Mouse (Mus musculus): ENCODE results near the gene Npdc1.
A peak's percentile ranks its signal among the peaks of the same experiment; 100 is the strongest.

Npdc1 gene

DNA sequence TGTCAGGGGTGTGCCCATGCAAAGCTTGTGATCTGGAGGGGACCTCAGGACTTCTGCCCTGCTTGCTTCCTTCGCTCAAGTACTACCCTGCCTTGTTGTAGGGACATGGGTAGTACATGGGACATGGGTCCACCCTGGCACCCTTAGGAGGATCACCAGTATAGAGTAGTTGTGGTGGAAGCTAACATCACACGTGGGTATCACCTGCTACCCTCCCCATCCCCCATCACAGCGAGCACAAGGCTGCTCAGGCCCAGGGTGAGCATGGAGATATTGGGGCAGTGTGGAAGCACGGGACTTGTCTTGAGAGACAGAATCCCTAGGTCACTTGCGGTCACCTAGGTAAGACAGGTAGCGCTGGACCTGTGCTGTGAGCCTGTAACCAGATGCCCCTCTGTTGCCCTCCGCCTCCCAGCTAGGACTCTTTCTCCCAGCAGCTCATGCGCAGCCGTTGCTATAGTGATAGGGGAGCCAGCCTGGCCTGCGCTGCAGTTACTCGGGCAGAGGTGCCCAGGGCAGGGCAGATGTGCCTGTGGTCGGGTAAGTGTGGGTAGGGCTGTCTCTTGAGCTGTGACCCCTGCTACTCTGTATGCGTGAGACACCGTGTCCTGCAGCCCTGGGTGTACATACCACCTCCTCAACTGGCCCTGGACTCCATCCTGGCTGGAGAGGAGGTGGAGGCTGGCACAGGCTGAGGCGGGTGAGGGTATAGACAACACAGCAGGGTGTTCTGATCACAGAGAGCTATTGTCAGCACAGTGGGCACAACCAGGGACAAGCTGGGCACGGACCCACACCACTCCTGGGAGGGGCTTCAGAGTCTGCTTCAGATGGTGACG, 31.5 kb downstream of the Npdc1 start:
- DNase-seq (ENCODE audit: low spot score), result peak; percentile 41

DNA sequence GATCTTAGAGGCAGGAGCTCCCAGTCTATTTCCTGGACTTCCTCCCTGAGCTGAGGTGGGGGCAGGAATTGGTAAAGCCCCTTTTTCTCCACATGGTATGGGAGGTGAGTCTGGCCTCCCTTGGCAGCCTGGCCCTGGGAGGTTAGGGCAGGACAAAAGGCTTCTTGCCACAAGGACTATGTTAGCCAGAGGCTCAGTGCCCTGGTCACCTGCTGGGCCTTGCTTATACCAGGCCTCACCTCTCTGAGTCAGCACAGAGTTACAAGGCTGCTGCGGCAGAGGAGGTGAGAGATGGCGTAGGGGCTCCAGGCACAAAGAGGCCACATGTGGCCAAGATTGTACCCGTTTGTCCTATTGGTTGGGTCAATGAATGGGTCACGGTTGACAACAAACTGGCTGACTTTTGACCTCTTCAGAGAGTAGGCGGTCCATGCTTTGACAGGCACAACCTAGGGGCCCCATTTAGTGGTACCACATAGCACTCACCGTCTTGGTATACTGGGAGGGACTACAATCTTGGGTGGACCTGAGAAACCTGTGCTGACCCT, 32.2 kb downstream of the Npdc1 start:
- no peak for DNase-seq (ENCODE audit: low spot score)

DNA sequence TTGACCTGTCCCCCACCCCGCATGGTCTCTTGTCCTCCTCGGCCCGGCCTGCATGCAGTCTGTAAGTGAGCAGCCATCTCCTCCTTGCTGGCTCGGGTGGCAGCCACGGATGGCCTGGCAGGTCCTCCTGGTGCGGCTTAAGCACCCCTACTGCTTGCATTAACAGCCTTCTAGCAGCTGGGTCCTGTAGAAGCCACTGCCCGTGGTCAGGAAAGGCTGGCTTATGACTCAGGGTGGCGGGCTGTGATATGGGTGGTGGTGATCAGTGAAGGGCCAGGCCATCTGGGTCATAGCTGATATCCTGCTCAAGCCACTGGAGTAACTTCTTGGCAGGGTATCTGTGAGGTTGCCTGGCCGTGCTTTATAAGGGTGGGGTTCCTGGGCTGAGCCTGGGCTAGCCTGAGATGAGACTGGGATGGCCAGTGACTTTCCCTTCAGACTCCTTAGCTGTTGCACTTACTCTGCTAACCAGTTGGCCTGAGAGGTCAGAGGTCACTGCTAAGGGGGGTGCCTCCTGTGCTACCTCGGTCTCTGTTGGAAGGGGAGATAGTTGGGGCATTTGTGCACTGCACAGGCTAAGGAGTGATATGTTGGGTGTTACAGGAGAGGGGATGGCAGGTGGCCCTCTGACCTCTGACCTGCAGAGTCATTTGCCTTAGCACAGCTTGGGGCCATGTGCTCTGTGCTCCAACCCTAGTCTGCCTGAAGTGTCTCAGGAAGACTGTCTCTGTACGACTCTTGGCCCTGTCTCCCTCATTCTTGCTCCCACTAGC, 33.4 kb downstream of the Npdc1 start:
- no peak for DNase-seq (ENCODE audit: low spot score)

DNA sequence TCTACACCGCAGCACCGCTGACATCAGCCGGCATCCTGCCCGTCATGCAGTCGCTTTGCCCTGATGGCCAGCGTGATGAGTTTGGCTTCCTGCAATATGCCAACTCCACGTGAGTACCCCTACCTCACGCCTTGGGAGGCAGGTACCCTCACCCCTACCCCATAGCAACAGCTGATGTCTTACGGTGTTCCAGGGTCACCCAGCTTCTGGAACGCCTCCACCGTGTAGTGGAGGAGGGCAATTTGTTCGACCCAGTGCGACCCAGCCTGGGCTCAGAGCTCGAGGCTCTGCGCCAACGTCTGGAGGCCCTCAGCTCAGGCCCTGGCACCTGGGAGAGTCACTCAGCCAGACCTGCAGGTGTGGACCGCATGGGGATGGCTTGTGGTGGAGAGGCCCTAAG, 34.0 kb downstream of the Npdc1 start:
- DNase-seq (ENCODE audit: low spot score), result no peak

DNA sequence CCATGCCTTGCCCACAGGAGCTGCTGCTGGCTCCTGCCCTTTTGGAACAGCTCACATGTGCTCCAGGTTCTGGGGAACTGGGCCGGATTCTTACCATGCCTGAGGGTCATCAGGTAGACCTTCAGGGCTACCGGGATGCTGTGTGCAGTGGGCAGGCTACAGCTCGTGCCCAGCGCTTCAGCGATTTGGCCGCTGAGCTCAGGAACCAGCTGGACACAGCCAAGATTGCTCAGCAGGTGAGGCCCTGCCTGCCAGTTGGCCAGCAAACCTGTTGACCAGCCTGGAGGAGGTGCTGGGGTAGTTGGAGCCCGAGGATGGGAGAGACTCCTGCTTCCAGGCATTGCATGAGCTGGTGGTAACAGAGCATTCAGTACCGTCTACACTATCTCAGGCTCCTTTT, 35.1 kb downstream of the Npdc1 start:
- DNase-seq (ENCODE audit: low spot score), result no peak

DNA sequence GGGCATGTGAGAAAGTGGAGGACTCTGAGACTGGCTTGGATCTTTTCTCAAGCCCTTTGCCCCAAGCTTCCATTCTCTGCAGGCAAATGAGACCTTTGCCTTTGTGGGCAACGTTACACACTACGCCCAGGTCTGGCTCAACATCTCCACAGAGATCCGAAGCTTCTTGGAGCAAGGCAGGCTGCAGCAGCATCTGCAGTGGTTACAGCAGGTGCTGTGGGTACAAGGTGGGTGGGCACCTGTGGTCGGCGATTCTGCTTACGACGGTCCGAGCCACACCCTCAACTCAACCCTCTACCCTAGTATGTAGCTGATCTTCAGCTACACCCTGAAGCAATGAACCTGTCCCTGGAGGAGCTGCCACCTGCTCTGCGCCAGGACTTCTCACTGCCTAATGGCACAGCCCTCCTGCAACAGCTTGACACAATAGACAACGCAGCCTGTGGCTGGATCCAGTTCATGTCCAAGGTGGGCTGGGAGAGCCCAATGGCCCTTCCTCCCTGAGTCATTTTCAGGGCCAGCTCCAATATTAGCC, 37.2 kb downstream of the Npdc1 start:
- DNase-seq (ENCODE audit: low spot score), result no peak

DNA sequence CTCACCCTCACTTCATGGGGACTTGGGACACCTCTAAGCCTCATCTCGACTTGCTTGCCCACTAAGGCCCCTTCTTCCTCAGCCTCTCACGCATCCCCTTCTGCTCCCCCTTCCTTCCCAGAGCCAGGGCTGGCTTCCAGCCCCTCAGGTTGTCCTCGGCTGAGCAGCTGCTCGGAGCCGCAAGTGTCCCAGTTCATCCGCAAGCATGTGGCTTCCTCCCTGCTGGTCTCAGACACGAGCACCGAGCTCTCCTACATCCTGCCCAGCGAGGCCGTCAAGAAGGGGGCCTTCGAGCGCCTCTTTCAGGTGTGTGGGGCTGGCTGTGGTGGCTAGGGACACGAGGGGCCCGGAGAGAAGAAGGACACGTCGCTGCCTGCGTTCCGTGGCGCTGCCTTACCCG, 41.9 kb downstream of the Npdc1 start:
- DNase-seq (ENCODE audit: low spot score), result no peak

DNA sequence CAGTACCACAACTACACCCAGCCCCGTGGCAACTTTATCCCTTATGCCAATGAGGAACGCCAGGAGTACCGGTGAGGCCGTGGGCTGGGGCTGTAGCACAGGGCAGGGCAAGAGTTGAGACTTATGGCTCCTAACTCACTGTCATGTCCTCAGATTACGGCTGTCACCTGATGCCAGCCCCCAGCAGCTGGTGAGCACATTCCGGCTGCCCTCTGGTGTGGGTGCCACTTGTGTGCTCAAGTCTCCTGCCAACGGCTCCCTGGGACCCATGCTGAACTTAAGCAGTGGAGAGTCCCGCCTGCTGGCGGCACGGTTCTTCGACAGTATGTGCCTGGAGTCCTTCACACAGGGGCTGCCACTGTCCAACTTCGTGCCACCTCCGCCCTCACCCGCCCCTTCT, 43.5 kb downstream of the Npdc1 start:
- no peak for DNase-seq (ENCODE audit: low spot score)

DNA sequence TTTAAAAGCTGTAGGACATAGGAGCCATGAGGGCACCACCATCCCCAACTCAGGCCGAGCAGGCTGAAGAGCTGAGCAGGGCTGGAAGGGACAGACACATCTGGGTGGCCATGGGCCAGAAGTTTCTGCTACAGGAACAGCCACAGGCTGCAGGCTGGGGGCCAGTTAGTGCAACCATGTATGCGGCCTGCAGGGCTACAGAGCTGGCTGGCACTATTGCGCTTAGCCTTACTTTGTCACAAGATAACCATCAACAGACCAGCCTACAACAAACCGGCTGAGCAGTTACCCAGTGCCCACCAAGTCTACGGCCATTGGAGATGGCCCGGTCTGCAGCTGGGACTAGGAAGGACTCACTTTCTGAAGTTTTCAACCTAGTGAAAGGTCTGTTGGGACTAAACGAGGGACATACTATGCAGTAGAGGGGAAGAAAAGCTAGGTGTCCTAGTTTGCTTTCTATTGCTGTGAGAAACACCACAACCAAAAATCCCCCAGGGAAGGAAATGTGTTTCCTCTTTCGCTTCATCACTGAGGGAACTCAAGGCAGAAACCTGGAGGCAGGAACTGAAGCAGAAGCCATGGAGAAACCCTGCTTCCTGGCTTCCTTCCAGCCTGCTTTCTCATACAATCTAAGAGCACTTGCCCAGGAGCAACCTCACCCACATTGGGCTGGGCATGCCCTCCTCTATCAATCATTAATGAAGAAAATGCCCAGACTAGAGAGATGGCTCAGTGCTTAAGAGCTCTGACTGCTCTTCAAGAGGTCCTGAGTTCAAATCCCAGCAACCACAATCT, 51.9 kb downstream of the Npdc1 start:
- no peak for DNase-seq (ENCODE audit: low spot score)

DNA sequence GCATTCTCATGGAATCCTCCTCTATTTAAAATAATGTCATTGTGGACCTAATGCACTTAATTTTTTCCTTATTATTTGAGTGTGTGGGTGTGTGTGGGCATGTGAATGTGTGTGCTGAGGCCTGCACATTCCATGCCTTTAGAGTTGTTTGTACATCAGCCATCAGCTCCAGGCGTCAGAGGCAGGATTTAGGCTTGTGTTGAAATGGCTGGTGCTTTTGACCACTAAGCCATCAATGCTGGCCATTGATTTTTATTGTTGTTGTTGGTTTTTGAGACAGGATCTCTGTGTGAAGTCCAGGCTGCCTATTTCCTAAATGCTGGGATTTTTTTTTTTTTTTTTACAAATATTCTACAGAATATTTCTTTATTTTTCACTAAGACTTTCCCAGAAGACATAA, 53.8 kb downstream of the Npdc1 start:
- DNase-seq (ENCODE audit: low spot score), result no peak

DNA sequence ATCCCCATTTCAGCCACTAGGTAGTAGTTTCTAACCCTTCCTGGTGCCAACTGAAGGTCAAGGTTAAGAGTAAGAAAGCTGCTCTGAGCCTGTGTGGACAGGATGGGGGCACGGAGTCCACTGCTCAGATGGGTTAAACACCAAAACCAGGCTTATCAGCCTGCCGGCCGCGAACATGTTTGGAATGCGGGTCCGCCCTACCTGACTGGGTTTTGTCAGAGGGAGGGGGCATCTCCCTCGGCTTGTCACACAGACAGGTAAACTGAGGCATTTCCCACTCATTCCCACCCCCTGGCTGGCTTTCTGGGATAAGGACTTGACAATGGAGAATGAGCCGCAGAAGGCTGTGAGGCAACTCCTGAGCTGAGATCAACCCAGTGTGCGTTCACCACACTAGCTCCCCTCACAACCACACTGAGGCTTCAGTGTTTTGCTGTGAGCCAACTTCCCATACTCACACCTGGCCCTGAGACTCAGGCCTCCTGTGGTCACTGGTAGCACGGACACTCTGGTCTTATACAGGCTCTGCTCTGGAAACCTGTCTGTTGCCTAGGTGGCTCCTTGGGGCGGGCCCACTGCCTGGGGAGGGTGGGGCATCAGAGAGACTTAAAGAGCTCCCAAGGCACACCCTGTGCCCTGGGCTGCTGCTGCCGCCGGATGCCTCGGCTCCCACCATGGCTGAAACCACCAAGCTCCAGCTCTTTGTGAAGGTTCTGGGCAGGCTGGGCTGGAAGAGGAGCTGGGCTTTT, 57.2 kb downstream of the Npdc1 start, which contains the start of gene Clic3:
Clic3 (plus strand) TSS at position 634 of the 749 bp plus-strand sequence.
- no peak for DNase-seq (ENCODE audit: low spot score)

DNA sequence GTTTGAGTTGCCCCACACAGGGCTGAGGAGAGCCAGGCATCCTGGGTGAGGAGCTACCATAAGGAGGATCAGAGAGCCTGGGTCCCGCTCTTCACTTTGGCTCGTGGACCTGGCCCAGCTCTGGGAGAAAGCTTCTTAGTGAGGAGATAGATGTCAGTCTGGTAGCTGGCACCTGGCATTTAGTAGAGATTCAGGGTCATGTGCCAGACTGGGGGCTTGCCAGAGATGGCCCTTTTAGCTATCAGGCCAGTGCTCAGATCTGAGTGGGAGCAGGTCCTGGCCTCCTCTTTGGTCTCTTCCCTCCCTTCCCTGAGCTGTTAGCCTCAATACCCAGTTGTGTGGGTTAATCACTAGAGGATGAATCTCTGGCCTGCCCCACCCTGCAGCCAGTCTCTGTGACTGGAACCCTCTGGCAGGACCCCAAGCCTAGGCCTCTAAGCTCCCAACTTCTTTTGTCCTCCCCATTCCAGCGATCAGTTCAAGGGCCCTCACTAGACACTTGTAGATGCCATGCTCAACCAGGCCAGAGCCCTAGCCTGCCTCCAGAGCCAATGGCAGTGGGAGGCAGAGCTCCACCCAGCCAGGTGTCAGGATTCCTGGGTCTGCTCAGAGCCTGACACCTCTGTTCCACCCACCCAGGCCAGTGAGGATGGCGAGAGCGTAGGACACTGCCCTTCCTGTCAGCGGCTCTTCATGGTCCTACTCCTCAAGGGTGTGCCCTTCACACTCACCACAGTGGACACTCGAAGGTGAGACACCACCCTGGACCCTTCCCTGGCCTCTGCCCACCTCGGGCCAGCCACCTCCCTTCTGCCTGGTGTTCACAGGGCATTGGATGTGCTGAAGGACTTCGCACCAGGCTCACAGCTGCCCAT, 58.1 kb downstream of the Npdc1 start:
- DNase-seq (ENCODE audit: low spot score), result no peak

DNA sequence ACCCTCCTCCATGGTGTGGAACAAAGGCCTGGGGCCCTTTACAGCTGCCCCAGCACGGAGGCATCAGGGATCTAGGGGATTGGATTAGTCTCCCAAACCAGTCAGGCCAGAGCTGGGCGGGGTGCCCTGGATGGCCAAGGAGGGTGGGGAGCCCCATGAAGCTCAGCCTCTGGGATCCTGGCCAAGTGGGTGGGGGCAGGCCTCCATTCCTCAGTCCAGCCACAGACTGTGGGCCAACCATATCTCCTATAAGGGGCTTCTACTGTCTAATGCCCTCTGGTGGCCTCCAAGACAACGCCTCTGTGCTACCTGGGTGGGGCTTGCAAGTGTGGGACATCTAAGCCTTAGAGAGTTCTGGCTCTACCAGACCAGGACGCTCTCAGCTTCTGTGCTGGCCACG, 59.8 kb downstream of the Npdc1 start:
- no peak for DNase-seq (ENCODE audit: low spot score)

Data from layer of hippocampus, adult 9-10 months (tissue).